Mouse (Mus musculus) thymus, postnatal 10 days (tissue): ENCODE measurements around the gene 2300002M23Rik.

Source experiments
- DNase-seq, 2 experiments: peaks; one replicate each; pipeline ENCODE4 v3.0.0; 2021; ENCODE audit warnings: low spot score in 2 of 2

The 2300002M23Rik gene

GRCm38 (mm10) chr17:35556186-35556765 lies 11.0 kb upstream of the 2300002M23Rik start:
- no peak for DNase-seq

DNA sequence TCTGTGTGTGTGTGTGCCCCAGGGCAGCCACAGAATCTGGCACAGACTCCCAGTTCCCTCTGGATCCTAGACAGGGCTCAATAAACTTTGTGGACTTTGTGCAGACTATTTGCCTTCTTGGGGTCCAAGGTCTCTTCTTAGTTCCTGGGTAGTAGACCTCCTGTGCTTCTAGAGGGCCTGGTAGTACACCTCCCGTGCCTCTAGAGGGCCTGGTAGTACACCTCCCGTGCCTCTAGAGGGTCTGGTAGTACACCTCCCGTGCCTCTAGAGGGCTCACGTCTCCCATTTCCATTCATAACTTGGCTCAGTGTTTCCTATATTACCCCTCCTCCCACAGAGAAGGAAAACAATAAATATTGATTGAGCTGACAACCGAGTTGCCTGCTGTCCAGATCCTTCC lies 10.4 kb upstream of the 2300002M23Rik start:
- peak; percentile 43 to 63 for DNase-seq

DNA sequence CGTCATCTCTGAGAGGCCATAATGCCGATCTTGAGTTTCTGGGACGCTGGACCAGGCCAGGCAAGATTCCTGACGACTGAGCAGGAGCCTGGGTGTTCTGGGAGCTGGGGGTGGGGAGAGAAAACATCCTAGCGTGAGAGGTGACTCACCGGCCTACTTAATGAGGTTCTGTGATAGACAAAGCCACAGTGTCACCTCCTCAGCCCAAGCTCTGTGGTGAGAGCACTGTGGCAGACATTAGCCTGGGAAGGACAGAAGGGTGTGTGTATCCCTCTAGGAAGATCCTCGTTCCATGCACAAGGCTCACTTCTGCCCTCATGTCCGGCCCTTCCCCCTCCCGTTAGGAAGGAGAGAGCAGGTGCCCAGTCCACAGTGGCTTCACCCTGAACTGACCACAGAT lies 9.9 kb upstream of the 2300002M23Rik start:
- no peak for DNase-seq

- DNase-seq, result no peak
Measured at GRCm38 (mm10) chr17:35558216-35558615, 9.0 kb upstream of the 2300002M23Rik start.

GRCm38 (mm10) chr17:35567767-35568166 lies 517 bp downstream of the 2300002M23Rik start:
- no peak for DNase-seq

- DNase-seq, result peak in 1 of 2 experiments; percentile 20
Measured at GRCm38 (mm10) chr17:35569091-35569944, 2.1 kb downstream of the 2300002M23Rik start.

GRCm38 (mm10) chr17:35570836-35571235 lies 3.6 kb downstream of the 2300002M23Rik start:
- no peak for DNase-seq

DNA sequence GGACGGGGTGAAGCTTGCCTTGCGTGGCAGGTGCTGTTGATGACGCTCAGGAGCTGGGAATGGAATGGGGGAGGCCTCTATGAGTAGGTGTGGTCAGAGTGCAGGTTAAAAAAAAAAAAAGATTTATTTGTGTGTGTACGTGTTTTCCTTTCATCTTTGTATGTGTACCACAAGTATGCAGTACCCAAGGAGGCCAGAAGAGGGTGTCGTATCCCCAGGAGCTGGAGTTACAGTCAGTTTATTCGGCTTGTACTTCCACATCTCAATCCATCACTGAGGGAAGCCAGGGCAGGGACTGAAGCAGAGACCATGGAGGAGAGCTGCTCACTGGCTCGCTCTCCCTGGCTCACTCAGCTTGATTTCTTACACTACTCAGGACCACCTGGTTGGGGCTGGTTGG lies 4.2 kb downstream of the 2300002M23Rik start:
- DNase-seq, result no peak

GRCm38 (mm10) chr17:35578211-35578610 lies 11.0 kb downstream of the 2300002M23Rik start:
- DNase-seq, result peak; percentile 55 to 90

DNA sequence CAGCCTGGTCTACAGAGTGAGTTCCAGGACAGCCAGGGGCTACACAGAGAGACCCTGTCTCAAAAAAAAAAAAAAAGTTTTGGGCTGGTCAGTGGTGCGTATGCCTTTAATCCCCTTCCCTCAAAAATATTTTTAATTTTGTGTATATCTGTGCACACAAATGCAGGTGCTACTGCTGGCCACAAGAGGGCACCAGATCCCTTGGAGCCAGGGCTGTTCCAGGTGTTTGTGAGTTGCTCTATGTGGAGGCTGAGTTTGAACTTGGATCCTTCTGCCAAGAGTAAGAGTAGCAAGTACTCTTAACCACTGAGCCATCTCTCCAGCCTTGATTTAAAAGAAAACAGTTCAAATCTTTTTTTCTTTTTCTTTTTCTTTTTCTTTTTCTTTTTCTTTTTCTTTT lies 15.7 kb downstream of the 2300002M23Rik start:
- peak in 1 of 2 experiments; percentile 40 for DNase-seq

GRCm38 (mm10) chr17:35584330-35584937 lies 17.2 kb downstream of the 2300002M23Rik start:
- DNase-seq, result peak; percentile 56 to 85

GRCm38 (mm10) chr17:35587291-35587690 lies 20.0 kb downstream of the 2300002M23Rik start:
- DNase-seq, result no peak

DNA sequence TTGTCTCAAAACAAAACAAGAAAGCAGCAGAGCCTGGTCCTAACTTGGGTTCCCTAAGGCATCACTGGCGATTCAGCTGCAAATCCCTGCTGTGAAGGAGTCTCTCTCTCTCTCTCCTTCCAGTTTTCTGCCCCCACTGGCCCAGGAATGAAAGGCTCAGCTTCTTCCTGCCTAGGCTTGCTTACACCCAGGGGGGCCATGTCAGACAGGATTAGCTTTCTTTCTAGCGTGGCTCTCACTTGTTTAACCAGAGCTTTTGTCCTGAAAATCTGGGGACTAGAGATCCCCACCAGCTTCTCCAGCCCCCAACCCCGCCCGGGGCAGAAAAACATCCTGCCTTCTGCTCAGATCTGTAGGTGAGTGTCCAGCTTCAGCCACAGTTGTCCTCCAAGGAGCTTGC lies 21.1 kb downstream of the 2300002M23Rik start:
- DNase-seq, result no peak

GRCm38 (mm10) chr17:35590410-35591218 lies 23.4 kb downstream of the 2300002M23Rik start:
- DNase-seq, result peak; percentile 22 to 74

DNA sequence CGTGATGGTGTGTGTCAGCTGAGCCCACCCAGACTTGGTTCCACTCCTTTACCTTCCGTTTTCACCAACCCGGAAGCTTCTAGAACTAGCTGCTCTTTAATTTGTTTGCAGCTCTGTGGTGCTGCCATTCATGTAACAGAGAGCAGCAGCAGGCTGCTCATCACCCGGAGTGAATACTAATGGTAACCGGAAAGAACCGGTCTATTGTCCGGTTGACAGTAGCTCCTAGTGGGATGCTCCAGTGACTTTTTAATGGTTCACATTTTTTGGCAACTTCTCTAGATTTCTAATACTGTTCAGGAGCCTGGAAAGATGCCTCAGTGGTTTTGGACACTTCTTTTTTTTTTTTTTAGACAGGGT lies 23.9 kb downstream of the 2300002M23Rik start:
- DNase-seq, result no peak

GRCm38 (mm10) chr17:35591731-35592130 lies 24.5 kb downstream of the 2300002M23Rik start:
- DNase-seq, result no peak

DNA sequence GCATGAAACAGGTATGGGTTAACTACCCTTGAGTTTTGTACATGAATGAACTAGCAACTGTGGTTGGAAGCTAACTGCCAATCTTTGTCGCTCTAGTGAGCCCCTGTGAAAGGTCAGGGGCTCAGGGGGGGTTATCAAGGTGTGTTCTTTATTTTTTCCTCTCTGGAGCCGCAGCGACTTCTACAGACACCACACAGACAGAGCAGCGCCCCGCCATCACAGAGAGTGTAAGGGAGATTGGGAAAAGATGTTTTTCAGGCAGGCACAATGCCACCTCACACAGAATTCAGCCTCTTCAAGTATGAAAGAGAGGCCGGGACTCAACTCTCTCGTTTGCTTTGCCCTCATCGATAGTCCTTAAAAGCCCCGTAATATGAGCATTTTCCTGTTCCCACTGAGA lies 24.9 kb downstream of the 2300002M23Rik start:
- DNase-seq, result no peak

GRCm38 (mm10) chr17:35593786-35594185 lies 26.5 kb downstream of the 2300002M23Rik start:
- DNase-seq, result no peak

GRCm38 (mm10) chr17:35594456-35594855 lies 27.2 kb downstream of the 2300002M23Rik start:
- DNase-seq, result no peak

DNA sequence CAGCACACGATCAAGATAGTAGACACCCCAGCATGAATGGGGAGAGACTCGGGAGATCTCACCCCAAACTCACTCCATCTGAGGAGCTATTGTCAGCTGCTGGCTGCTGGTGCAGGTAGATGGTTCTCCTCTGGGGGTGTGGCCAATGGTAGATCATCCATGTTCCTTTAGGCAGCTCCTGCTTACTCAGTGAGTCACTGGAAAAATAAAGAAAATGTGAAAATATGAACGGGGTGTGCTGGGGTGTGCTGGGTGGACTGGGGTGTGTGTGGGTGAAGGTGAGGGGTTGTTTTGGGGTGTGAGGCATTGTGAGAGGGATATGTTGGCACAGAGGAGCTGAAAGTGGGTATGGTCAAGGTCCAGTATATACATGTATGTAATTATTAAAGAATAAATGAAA lies 30.1 kb downstream of the 2300002M23Rik start:
- DNase-seq, result no peak

- no peak for DNase-seq
Measured at GRCm38 (mm10) chr17:35601249-35601648, 34.0 kb downstream of the 2300002M23Rik start, which contains the start of gene Sfta2. TSS of gene Sfta2 (plus strand) at chr17:35601549.
